Mouse (Mus musculus): ENCODE data around the gene Ncoa1. TPM values are rescaled to one million over a fixed set of nuclear protein-coding genes. Genes with fewer than 3 reads are reported as not detected.
"Not testable (repeated sequence)": the region's sequence is repeated elsewhere in the genome, so short reads cannot be mapped to it uniquely, and the experiment has no call there.

Gene Ncoa1
- total RNA-seq, 2 experiments from 2014 or later, result 29.2 to 34.6 TPM

DNA sequence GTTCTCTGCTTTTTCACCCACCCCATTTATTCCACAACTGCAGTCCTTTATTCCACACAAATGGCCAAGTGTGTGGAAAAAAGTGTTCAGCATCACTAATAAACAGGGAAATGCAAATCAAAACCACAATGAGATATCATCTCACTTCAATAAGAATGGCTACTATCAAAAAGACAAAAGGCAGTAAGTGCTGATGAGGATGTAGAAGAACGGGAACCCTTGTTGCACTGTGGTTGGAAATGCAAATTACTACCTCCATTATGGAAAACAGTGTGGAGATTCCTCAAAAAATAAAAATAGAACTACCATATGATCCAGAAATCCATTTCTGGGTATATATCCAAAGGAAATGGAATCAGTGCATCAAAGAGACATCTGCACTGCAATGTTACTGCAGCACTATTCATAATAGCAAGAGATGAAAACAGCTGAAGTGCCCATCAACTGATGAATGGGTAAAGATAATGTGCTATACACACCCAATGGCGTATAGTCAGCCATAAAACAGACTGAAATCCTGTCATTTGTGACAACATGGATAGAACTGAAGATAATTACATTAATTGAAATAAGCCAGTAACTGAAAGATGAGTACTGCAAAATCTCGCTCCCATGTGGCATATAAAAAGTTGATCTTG, 59.2 kb downstream of the Ncoa1 start:
- intact Hi-C loops (cut with DNase I), result no loop called here

DNA sequence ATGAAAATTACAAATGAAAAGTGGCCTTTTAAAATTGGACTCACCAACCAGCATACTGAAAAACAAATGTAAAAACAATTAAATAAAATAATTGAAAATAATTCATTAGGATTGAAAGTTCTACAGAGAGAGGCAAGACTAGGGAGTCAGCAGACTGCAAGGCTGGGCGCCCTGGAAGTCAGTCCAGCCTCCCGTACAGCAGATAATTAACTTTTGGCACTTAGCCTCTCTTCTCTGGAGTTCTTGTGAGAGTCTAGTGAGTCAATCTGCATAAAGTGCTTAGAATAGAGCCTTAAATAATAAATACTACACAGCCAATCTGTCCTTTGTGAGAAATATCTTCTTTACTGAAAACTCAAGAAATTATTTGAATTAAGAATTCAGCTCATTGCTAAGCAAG, 69.9 kb downstream of the Ncoa1 start:
- no peak for DNase-seq (ENCODE audit: low spot score)
- intact Hi-C loops (cut with DNase I), result no loop called here

More for the DNA sequence above, 59.2 kb downstream of the Ncoa1 start:
- no peak for DNase-seq (ENCODE audit: low spot score)

DNA sequence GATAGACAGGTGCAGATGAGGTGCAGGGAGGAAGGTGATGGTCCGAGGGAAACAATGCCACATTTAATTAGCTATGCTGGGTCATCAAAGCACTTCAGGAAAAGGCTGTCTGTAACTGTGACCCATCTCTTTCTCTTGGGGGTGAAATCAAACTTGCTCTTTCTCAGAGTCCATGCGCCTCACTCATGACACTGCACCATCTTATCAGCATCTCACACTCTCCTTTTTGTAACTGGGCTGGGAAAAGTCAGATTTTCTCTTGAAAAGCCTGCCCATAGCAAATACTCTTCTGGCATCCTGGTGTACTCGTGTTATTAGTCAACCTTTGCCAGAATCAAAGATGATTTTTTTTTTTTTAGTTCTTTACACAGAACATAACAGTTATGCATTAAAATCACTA, 70.8 kb downstream of the Ncoa1 start:
- no peak for DNase-seq (ENCODE audit: low spot score)
- intact Hi-C loops (cut with DNase I), result no loop called here

DNA sequence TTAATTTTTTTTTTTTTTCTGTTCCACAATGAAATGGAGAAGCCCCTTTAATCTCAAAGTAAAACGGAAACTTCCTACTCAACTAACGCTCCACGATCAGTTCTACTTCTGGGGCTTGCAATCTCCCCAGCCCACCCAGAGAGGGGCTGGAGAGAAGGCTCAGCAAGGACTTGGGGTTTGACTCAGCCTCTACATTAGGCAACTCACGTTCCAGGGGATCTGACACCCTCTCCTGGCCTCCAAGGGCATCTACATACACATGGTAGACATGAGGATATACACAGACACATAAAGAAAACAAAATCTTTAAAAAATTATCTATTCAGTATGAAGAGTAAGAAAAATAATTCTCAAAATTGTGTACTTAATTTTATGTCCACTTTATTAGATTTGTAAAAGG, 73.8 kb downstream of the Ncoa1 start:
- no peak for DNase-seq (ENCODE audit: low spot score)

DNA sequence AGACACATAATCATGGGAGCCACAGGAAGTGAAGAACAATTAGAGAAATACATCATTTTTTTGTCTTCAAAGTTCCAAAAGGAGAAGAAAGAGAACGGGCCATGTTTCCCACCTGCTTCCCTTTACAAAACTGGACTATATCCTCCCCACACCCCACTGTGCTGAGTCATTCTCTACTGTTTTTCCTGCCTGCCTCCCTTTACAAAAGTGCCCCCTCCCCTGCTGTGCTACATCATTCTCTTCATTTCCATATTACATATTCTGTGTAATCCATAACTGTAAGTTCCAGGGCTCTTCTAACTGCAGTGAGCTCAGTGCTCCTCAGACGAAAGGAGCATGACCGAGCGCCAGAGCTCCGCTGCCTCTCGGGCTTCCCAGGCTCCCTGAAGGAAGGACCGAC, 80.8 kb downstream of the Ncoa1 start:
- intact Hi-C loops (cut with DNase I), result no loop called here
- DNase-seq (ENCODE audit: low spot score), result no peak

More for the DNA sequence above, 73.8 kb downstream of the Ncoa1 start:
- intact Hi-C loops (cut with DNase I), result no loop called here

DNA sequence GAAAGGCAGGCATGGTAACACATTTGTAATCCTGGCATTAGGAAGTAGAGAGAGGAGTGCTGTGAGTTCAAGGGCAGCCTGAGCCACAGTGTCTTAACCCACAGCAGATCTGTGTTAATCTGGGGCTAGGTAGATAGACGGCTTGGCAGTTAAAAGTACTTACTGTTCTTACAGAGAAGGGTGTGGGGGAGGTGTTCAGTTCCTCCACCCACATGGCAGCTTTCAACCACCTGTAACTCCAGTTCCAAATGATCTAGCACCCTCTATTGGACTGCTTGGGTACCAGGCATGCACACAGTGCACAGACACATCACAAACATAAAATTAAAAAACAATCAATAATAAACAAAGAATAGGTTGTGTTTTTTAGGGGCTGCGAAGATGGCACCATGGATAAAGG, 84.4 kb downstream of the Ncoa1 start:
- no peak for DNase-seq (ENCODE audit: low spot score)
- intact Hi-C loops (cut with DNase I), result no loop called here

DNA sequence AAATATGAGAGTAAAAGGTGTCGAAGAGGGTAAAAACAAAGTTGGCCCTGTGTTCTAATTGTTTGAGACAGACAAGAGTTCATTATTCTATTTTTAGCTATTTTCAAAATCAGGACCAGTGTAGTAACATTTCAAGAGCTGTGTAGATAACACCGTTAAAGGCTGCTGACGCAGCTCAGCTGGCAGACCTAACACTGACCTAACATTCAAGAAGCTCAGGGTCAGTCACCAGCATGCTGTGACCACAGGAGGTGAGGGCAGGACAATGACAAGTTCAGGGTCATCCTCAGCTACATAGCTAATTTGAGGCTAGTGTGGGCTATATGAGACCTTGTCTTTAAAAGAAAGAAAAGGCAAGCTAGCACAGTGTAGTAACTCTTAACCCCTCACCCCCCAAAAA, 84.9 kb downstream of the Ncoa1 start:
- no peak for DNase-seq (ENCODE audit: low spot score)
- intact Hi-C loops (cut with DNase I), result no loop called here

DNA sequence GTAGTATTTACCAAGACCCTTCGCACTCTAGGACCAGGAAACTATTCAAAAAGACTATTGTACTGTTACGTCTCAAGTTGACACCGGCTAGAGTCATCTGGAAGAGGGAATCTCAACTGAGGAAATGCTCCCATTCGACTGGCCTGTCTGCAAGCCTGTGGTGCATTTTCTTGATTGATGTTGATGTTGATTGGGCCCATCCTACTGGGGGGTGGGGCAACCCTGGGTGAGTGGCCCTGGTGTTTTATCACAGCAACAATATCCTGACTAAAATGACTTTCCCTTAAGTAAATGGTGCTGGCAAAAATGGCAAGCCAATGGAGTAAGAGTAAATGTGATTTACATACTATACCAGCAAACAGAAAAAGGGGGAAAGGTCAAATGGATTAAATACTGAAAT, 85.7 kb downstream of the Ncoa1 start:
- DNase-seq (ENCODE audit: low spot score), result no peak
- intact Hi-C loops (cut with DNase I), result no loop called here

DNA sequence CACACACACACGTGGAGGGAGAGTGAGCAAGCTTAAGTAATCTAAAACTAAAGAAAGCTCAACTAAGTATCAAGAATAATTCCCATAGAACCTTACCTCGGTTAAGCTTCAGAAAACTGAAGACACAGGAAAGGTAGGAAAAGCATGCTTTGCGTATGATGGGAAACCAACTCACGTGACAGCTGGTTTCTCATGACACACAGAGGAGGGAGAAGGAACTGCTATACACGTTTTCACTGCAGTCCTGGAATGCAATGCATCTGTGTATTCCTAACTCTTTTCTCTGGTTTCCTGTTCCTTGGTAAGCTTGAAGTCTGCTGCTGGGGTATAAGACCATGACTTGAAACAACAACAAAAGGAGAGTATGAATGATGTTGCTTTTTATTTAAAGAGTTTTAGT, 86.3 kb downstream of the Ncoa1 start:
- intact Hi-C loops (cut with DNase I), result no loop called here

DNA sequence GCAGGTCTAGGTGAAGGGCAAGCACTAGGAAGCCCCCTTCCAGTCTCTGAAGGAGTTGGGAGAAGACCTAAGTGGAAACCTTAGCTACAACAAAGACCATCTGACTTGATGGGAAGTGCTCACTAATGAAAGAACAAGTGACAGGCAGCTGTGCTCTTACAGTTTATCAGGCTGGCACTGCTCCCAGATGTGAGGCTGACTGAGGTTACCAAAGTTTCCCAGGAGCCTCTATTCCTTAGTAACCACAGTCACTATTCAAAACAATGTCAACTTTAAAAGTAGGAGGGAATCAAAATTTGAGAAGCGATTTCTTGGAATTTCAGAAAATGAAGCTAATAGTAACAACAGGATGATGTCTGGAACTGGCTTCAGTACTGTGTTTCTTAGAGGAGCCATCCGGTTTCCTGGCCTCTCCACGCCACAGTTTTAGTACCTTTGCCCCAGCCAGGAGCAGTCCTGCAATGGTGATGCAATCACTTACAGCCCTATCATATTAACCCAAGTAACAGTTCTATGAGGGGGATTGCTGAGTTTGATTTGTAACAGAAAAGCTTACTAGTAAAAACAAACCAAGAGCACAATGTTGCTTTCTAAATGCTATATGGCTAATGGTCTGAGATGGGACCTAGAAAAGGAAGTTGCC, 90.8 kb downstream of the Ncoa1 start:
- DNase-seq (ENCODE audit: low spot score), result peak; percentile 35
- intact Hi-C loops (cut with DNase I), result no loop called here

More for the DNA sequence above, 86.3 kb downstream of the Ncoa1 start:
- no peak for DNase-seq (ENCODE audit: low spot score)

DNA sequence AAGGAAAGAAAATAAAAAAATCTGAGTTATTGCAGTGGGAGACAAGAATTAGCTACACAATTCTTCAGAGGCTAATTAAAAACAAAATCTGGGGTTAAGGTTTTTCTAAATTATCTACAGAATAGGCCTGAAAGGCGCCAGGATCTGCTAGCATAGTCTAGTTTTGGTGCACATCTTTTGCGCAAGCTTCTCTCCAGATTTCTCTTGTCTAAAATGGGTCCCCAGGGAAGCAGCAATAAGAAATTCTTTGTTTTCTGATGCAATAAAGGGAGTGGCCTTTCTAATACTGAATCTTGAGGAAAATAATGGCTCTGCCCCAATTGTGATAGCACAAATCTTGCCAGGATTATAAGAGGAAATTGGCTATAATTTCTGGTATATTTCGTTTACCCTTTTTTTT, 93.9 kb downstream of the Ncoa1 start:
- DNase-seq (ENCODE audit: low spot score), result no peak
- intact Hi-C loops (cut with DNase I), result no loop called here

DNA sequence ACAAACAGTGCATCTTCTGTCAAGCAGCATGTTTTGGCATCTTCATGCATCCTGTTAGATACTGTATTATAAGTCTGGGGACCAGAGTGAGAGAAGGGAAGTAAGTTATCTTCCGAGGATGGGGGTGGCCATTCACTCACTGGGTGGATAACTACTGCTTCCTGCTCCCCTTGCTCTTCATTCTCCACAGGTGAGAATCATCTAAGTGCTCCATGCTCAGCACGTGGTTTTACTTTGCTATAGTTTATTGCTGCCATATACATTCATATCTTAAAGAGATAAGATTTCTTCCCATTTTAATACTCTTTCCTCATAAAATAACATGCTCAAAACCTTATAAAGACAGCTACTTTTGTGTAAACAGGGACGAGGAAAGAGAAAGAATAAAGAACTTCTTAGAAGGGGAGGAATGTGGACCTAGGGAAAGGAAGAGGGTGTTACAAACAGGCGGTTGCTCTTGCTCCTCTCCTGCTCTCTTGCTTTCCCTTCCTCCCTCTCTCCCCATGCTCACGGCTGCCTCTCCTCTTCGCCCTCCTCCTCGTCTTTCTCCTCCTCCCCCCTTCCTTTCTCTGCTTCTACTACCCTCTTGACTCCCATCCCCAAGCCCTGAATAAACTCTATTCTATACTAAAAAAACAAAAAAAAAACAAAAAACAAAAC, 97.6 kb downstream of the Ncoa1 start:
- no peak for DNase-seq (ENCODE audit: low spot score)
- intact Hi-C loops (cut with DNase I), result no loop called here

DNA sequence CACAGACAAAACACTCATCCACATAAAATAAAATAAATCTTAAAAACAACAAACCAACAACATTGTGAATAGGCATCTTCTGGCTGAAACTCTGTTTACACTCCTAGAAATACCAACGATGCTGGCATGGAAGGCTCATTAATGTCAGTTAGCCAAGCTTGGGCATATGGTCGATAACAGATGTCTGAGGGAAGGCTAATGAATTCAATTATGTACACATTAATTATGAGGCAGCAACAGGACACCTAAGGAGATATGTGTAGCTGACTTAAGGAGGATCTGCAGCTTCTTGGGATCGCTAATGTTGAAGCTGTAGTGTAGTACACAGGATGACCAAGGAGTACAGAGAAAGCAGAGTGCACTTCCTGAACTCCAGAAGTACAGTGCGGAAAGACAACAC, 100.5 kb downstream of the Ncoa1 start:
- intact Hi-C loops (cut with DNase I), result no loop called here

DNA sequence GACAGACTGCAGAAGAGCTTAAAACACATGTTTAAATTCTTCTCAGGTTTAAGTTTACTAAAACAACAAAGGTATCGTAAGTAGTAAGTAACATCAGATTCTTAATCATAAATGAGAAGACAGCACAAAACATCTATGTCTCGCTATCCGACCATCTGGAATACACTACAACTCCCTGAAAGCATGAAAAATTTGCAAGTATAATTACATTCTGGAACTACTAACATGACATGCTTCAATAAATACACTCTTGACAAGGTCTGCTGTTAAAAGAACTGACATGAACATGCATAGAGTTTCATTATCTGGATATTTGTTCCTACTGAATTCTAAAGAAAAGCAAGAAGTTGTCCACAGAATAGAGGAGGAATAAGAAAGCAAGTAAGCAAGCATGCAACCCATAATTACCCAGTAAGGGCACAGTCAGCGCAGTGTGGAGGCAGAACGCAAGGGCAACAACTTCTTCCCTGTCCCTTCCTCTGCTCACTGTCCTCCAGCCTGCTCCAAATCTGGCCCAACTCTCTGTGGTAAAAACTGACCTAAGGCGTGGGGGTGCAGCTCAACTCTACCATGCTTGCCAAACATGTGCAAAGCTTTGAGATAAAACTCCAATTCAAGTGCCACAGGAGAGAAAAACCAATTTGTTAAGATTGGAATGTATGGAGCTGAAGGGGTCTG, 102.0 kb downstream of the Ncoa1 start:
- intact Hi-C loops (cut with DNase I), result no loop called here
- DNase-seq (ENCODE audit: low spot score), result no peak

More for the DNA sequence above, 100.5 kb downstream of the Ncoa1 start:
- no peak for DNase-seq (ENCODE audit: low spot score)

DNA sequence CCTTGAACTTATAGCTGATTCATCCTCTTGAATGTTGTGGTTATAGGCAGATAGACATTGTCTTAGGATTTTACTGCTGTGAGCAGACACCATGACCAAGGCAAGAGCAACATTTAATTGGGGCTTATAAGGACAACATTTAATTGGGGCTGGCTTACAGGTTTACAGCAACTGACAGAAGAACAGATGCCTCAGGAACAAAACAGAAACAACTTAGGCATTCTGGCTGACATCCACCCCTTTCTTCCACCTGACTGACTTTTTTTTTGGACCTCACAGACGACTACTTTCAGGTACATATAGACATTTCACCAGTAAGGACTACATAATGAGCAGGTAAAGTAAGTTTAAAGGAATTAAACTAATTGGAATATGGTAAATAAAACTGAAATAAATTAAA, 105.6 kb downstream of the Ncoa1 start:
- no peak for DNase-seq (ENCODE audit: low spot score)
- intact Hi-C loops (cut with DNase I), result no loop called here

DNA sequence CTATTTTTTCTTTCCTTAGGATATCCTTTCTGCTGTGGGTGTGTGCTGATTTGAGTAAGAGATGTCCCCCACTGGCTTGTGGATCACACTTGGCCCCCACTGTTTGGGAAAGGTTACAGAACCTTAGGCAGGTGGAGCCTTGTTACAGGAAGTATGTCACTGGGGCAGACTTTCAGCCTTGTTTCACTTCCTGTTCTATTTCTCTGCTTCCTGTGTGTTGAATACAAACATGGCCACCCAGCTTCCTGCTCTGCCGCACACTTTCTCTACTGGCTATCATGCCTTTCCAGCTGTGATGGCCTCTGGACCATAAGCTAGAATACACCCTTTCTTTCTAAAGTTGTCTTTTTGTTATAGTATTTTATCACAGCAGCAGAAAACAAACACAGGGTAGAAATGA, 111.0 kb downstream of the Ncoa1 start:
- intact Hi-C loops (cut with DNase I), result no loop called here
- no peak for DNase-seq (ENCODE audit: low spot score)

DNA sequence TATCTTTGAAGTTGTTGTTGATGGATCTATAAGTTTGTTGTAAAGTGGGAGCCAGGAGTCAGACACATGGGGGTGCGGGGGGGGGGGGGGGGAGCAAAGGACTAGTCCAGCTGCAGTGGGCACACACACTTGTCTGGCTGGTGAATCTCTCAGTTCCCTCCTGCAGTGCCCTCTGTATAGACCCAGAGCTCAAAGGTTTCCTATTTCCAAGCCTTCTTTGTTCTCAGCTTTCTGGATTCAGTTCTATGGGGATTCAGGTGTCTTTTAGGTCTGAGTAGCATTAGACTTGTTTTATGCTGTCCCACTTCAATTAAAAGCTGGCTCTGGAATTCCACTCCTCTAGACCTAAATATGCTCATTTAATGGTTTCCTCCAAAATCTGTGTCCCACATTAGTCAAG, 117.5 kb downstream of the Ncoa1 start:
- DNase-seq (ENCODE audit: low spot score), result no peak
- intact Hi-C loops (cut with DNase I), result no loop called here

DNA sequence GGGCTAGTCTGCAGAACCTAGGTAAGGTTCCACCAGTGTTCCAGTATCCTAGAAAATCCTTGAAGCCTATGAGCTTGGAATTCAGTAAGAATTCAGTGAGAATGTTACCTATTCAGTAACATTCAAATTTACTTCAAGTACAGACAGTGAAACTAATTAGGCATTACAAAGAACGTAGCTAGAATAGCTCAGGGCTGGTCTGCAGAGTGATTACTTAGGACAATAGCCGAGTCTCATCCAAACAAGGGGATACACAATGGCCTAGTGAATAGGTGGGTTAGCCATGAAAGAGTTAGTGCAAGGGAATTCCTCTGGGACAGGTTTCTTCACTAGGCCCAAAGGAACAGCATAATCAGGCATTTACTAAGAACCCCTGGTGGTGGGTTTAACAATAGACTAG, 118.3 kb downstream of the Ncoa1 start:
- intact Hi-C loops (cut with DNase I); DNase-seq (ENCODE audit: low spot score): not testable (repeated sequence)

DNA sequence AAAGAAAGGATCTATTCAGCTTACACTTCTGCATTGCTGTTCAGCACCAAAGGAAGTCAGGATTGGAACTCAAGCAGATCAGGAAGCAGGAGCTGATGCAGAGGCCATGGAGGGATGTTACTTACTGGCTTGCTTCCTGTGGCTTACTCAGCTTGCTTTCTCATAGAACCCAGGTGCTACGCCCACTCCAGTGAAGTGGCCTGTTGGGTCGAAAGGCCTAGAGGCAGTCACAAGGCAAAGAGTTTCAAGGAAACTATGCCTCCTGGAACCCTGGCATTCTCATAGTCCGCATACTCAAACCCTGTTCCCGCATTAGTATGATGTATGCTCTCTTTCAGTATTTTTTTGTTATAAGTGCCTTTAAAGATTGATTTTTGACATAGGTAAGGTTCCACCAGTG, 118.9 kb downstream of the Ncoa1 start:
- intact Hi-C loops (cut with DNase I), result no loop called here

DNA sequence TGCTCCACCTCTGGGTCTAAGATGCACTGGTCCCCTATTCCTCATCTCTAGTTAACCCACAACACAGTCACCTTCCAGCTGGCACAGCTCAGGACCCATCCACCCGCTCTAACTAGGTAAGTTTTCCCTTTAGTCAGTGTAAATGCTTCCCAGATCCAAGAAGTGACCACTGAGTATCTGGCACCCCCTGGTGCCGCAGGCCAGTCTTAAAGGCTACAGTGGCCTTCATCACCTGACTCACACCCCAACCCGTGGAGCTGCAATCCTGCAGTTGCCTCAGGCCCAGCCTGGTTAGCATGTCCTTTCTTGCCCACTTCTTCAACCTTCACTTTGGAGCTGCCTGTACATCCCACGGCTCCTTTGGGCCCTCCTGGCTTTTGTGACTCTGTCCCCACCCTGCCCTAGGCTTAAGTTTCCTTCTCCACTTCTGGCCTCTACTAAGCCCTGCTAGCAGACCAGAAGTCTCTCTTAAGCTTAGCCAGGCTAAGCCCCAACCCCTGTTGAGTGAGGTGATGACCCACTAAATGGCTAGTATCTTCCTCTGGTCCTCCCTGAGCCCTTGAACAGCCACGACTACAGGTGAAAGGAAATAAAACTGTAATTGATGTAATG, 120.0 kb downstream of the Ncoa1 start:
- intact Hi-C loops (cut with DNase I), result no loop called here
- no peak for DNase-seq (ENCODE audit: low spot score)

More for the DNA sequence above, 118.9 kb downstream of the Ncoa1 start:
- DNase-seq (ENCODE audit: low spot score), result no peak

All from heart, postnatal 25 days (tissue).